8 mouse cellular contexts compared by ENCODE assay signal in genomic region chr13:38528687-38529294, GRCm38 (mm10). TPM values are rescaled to one million over a fixed set of nuclear protein-coding genes. Genes with fewer than 3 reads are reported as not detected.
DNase-seq lines count a peak whose midpoint lies in the region; ATAC-seq and TF ChIP-seq lines count a peak whose summit lies in the region.

Txndc5 (minus strand) TSS chr13:38528824.

- H3K36me3 ChIP-seq in intestine, embryonic 16.5 days (ENCODE audit: control insufficient read depth, insufficient read depth, low read length): no peaks in the 10 kb centered on the region
- H3K36me3 ChIP-seq in lung, postnatal 0 days (ENCODE audit: insufficient read depth, low read length): no peaks in the 10 kb centered on the region
- H3K36me3 ChIP-seq in stomach, embryonic 16.5 days (ENCODE audit: control insufficient read depth, insufficient read depth, low read length): no peaks in the 10 kb centered on the region

- DNase-seq in layer of hippocampus, adult 8-10 months (ENCODE audit: low spot score in 2 of 2): no peak
- DNase-seq in layer of hippocampus, adult 11-12 months (ENCODE audit: low spot score): no peak
- DNase-seq in gonadal fat pad, adult 2 months (ENCODE audit: low read depth): peak; percentile 33
- DNase-seq in lung, postnatal 0 days (ENCODE audit: low spot score): peak; percentile 89
- DNase-seq in embryo, embryonic 10.5 days (ENCODE audit: low spot score): no peak

- peak within 1 kb of the TSS; percentile 84 for H3K4me2 ChIP-seq in intestine, embryonic 16.5 days (ENCODE audit: low read depth, low read length)
- H3K4me2 ChIP-seq in lung, postnatal 0 days (replicated peaks; ENCODE audit: low read depth, low read length): peak within 1 kb of the TSS; percentile 97
- peak within 1 kb of the TSS; percentile 71 for H3K4me2 ChIP-seq in stomach, embryonic 16.5 days (ENCODE audit: low read depth, low read length)

- TF ChIP-seq CTCF in lung, postnatal 0 days (IDR thresholded peaks at IDR 0.05): no peak; the same call in 1 of the 2 replicates

- no peaks in the 10 kb centered on the region for H3K9me3 ChIP-seq in intestine, embryonic 16.5 days (ENCODE audit: control insufficient read depth, low read length)
- no peaks in the 10 kb centered on the region for H3K9me3 ChIP-seq in lung, postnatal 0 days (ENCODE audit: low read length)
- no peaks in the 10 kb centered on the region for H3K9me3 ChIP-seq in stomach, embryonic 16.5 days (replicated peaks; ENCODE audit: control insufficient read depth, low read length)

- H3K4me3 ChIP-seq in brown adipose tissue, adult 24 weeks (ENCODE audit: insufficient read depth, low read depth, low read length): peak within 1 kb of the TSS; percentile 88
- peak within 1 kb of the TSS; percentile 91 for H3K4me3 ChIP-seq in intestine, embryonic 16.5 days (ENCODE audit: low read length)
- peak within 1 kb of the TSS; percentile 80 for H3K4me3 ChIP-seq in lung, postnatal 0 days (ENCODE audit: low read depth, low read length)
- H3K4me3 ChIP-seq in stomach, embryonic 16.5 days (replicated peaks; ENCODE audit: low read length): peak within 1 kb of the TSS; percentile 93

- peak within 1 kb of the TSS; percentile 74 for H3K27ac ChIP-seq in brown adipose tissue, adult 24 weeks (replicated peaks; ENCODE audit: low read depth, low read length)
- peak within 1 kb of the TSS; percentile 94 for H3K27ac ChIP-seq in intestine, embryonic 16.5 days (ENCODE audit: low read length)
- peak within 1 kb of the TSS; percentile 96 for H3K27ac ChIP-seq in lung, postnatal 0 days (ENCODE audit: low read length)
- peak within 1 kb of the TSS; percentile 94 for H3K27ac ChIP-seq in stomach, embryonic 16.5 days (ENCODE audit: low read length)

- ATAC-seq in intestine, embryonic 16.5 days: peak; percentile 1
- ATAC-seq in lung, postnatal 0 days: peak; percentile 59
- no peak for ATAC-seq in stomach, embryonic 16.5 days (ENCODE audit: insufficient read depth, low FRiP score)

- WGBS in intestine, embryonic 16.5 days: 57% methylated on average over 9 of the region's 9 CpGs
- 34% methylated on average over 9 of the region's 9 CpGs for WGBS in lung, postnatal 0 days
- WGBS in stomach, embryonic 16.5 days: 47% methylated on average over 9 of the region's 9 CpGs

- TF ChIP-seq EP300 in lung, postnatal 0 days (IDR thresholded peaks at IDR 0.05): no peak

- peaks cover 12% of the 10 kb centered on the region for H3K4me1 ChIP-seq in brown adipose tissue, adult 24 weeks (ENCODE audit: control insufficient read depth, insufficient read depth, insufficient read length, low read length)
- peaks cover 14% of the 10 kb centered on the region for H3K4me1 ChIP-seq in intestine, embryonic 16.5 days (ENCODE audit: control insufficient read depth, insufficient read depth, low read length)
- peaks cover 32% of the 10 kb centered on the region for H3K4me1 ChIP-seq in lung, postnatal 0 days (ENCODE audit: insufficient read depth, low read depth, low read length)
- peaks cover 26% of the 10 kb centered on the region for H3K4me1 ChIP-seq in stomach, embryonic 16.5 days (ENCODE audit: control insufficient read depth, insufficient read depth, low read length)

- H3K27me3 ChIP-seq in intestine, embryonic 16.5 days (replicated peaks; ENCODE audit: control insufficient read depth, insufficient read depth, low read length): no peaks in the 10 kb centered on the region
- no peaks in the 10 kb centered on the region for H3K27me3 ChIP-seq in lung, postnatal 0 days (replicated peaks; ENCODE audit: insufficient read depth, low read length)
- H3K27me3 ChIP-seq in stomach, embryonic 16.5 days (ENCODE audit: control insufficient read depth, insufficient read depth, low read length): no peaks in the 10 kb centered on the region

- H3K9ac ChIP-seq in intestine, embryonic 16.5 days (ENCODE audit: low read depth, low read length): peak within 1 kb of the TSS; percentile 95
- H3K9ac ChIP-seq in lung, postnatal 0 days (replicated peaks; ENCODE audit: low read depth): peak within 1 kb of the TSS; percentile 86
- H3K9ac ChIP-seq in stomach, embryonic 16.5 days (ENCODE audit: low read length): peak within 1 kb of the TSS; percentile 94

RNA-seq across cellular contexts. Expression of gene Txndc5, which starts in this region (rescaled TPM):
- 10 to 100 TPM; 44.8 to 52.1 (median 50.0) TPM for total RNA-seq in layer of hippocampus, adult 8-10 months (2022)
- 27.2 and 31.5 TPM in 2 replicates for polyA plus RNA-seq in brown adipose tissue, adult 24 weeks (2012; ENCODE audit: insufficient read depth, insufficient read length, missing spikeins)
- 119 and 162 TPM in 2 replicates for polyA plus RNA-seq in gonadal fat pad, adult 2 months (2012; rRNA removed)
- 231 and 239 TPM in 2 replicates for polyA plus RNA-seq in intestine, embryonic 16.5 days (2015; fragmentation: Nextera tagmentation; extraction: Ambion mirVana)
- 145 and 151 TPM in 2 replicates for polyA plus RNA-seq in lung, postnatal 0 days (2015; fragmentation: Nextera tagmentation; extraction: Ambion mirVana)
- polyA plus RNA-seq in stomach, embryonic 16.5 days (2015; fragmentation: Nextera tagmentation; extraction: Ambion mirVana): 242 and 252 TPM in 2 replicates

Comparison
In these comparisons a context has a peak if more than half of its experiments do, and no peak if none do; other contexts are left out.
1. DNase-seq: peak in gonadal fat pad, adult 2 months (single experiment) and lung, postnatal 0 days (single experiment); none in layer of hippocampus, adult 8-10 months (0 of 2), layer of hippocampus, adult 11-12 months (single experiment) and embryo, embryonic 10.5 days (single experiment).
2. Peak in every context shown above with its lines, with median percentiles within 50 percentile points of each other: H3K27ac ChIP-seq, H3K4me3 ChIP-seq, H3K4me2 ChIP-seq and H3K9ac ChIP-seq.